Mouse (Mus musculus) heart, embryonic 13.5 days (tissue): Measurements from ENCODE around the gene Zfp36l2. TPM values are rescaled to one million over a fixed set of nuclear protein-coding genes. Genes with fewer than 3 reads are reported as not detected.
A peak's percentile ranks its signal among the peaks of the same experiment; 100 is the strongest.

Experiments used
- ATAC-seq: fragments of 200-750 bp; cut with Nextera tagmentation; 2 replicates; pipeline ENCODE4 v1.8.0; 2017; ENCODE audit warnings: moderate TSS enrichment; ENCODE audit not compliant: insufficient number of reproducible peaks, low FRiP score, low TSS enrichment; ENCODE audit errors: extremely low read depth
- H3K27ac ChIP-seq: fragments of 300-500 bp; sonication (generic); replicated peaks from 2 replicates; pipeline ENCODE4 v1.5.1; 2015; ENCODE audit warnings: moderate library complexity, mild to moderate bottlenecking, inconsistent platforms
- H3K27me3 ChIP-seq: fragments of 300-500 bp; sonication (generic); replicated peaks from 2 replicates; pipeline ENCODE4 v1.6.1; 2015; ENCODE audit warnings: mild to moderate bottlenecking, inconsistent platforms
- H3K36me3 ChIP-seq: fragments of 300-500 bp; sonication (generic); 2 replicates; pipeline ENCODE4 v1.6.1; 2015; ENCODE audit warnings: mild to moderate bottlenecking, inconsistent platforms
- H3K4me1 ChIP-seq: fragments of 300-500 bp; sonication (generic); 2 replicates; pipeline ENCODE4 v1.6.1; 2015; ENCODE audit warnings: inconsistent platforms
- H3K4me2 ChIP-seq: fragments of 300-500 bp; sonication (generic); 2 replicates; pipeline ENCODE4 v1.6.1; 2015; ENCODE audit warnings: inconsistent platforms, mild to moderate bottlenecking, moderate library complexity
- H3K4me3 ChIP-seq: fragments of 300-500 bp; sonication (generic); 2 replicates; pipeline ENCODE4 v1.5.1; 2015; ENCODE audit warnings: moderate library complexity, mild to moderate bottlenecking, inconsistent platforms
- H3K9ac ChIP-seq: fragments of 300-500 bp; sonication (generic); 2 replicates; pipeline ENCODE4 v1.6.1; 2015; ENCODE audit warnings: inconsistent platforms, mild to moderate bottlenecking, moderate library complexity
- H3K9me3 ChIP-seq: fragments of 300-500 bp; sonication (generic); 2 replicates; pipeline ENCODE4 v1.6.1; 2016; ENCODE audit warnings: inconsistent platforms
- WGBS: fragments of 180-500 bp; shearing (Covaris S2); methylation state at CpG from one replicate; pipeline ENCODE4 v1.1.7; 2015; ENCODE audit warnings: mixed read lengths; 5-methylcytosine and 5-hydroxymethylcytosine counted together
- polyA plus RNA-seq: library from polyadenylated mRNA; unstranded; fragments of >200 nt; fragmentation: Nextera tagmentation; extraction: Ambion mirVana; gene quantifications from 2 replicates; pipeline ENCODE4 v1.2.1, GENCODE M21; 2015

The Zfp36l2 gene
- polyA plus RNA-seq, 1 experiment from 2014 or later = 6.2 TPM

DNA sequence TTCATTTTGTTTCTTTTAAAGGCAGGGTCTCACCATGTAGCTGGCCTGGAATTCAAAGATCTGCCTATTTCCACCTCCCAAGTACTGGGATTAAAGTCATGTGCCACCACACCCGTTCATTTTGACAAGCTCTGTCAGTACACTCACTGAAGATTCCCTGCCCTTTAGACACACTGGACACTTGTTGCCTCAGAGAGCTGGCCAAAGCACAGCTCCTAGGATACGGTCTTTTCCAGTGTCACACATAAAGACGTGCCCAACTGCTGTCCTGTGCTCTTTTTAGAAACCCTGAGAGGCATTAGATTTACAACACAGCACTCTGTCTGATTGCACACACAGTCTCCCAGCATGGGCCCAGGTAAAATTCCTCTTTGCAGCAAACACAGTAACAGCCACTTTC, 29.9 kb upstream of the Zfp36l2 start:
- 64% methylated on average over 3 of the region's 3 CpGs for WGBS
- Histone ChIP-seq H3K4me3 (no peak overlapping the region), H3K27ac (no peak overlapping the region), H3K9me3 (no peaks in the 10 kb centered on the region), H3K4me1 (peaks cover 3% of the 10 kb centered on the region; the same call in 1 of the 2 replicates), H3K4me2 (no peak overlapping the region), H3K27me3 (no peaks in the 10 kb centered on the region), H3K9ac (no peak overlapping the region), H3K36me3 (peaks cover 43% of the 10 kb centered on the region)
- no peak for ATAC-seq

DNA sequence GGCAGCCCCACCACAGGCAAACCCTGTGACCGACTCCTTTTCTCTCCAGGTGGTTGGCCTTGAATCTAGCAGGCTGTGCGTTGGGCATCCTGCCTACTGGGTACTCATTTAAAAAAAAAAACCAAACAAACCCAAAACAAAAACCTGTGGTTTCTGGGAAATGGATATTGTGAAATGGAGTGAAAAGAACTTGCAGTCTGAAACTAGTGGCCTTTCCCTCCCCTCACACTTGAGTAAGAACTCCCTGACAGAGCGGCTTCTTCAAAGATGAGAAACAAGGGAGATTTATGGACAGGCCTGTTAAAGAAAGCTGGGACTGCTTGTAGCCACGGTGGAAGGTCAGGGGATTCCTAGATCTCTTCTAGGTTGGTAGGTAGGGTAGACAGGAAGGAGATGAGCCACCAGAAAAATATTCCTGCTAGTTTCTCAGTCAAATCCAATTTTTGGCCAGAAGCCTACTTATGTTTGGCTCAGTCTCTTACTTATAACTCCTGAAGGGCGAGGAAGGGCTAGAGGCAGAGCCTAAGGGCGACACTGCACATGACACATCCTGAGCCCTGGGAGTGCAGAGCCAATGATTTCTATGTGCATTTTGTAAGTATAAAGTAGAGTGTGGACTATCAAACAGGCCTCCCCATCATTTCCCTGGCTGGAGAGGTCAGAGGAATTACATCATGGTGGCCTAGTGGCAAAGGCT, 27.7 kb upstream of the Zfp36l2 start:
- Histone ChIP-seq H3K9me3 (no peaks in the 10 kb centered on the region), H3K27me3 (no peaks in the 10 kb centered on the region), H3K9ac (no peak overlapping the region), H3K4me3 (no peak overlapping the region), H3K4me1 (peaks cover 3% of the 10 kb centered on the region; the same call in 1 of the 2 replicates), H3K27ac (no peak overlapping the region), H3K4me2 (no peak overlapping the region), H3K36me3 (peaks cover 27% of the 10 kb centered on the region)
- no peak for ATAC-seq
- WGBS = 85% methylated on average over 6 of the region's 6 CpGs

DNA sequence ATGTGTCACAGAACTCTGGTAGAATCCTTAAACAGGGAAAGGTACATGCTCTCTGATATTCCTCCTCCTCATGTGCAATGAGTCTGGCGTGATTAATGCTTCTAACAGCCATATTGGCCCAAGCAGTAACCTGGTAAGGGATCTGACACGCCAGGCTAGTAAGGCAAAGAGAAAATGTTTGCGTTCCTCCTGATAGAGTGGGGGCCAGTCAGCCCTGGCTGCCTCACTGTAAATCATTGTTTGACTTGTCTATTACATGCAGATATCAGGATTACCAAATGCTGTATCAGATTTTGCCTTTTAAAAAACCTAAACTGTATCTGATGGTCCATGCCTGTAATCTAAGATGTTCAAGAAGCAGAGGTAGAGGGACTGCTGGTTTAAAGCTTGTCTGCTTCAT, 25.7 kb upstream of the Zfp36l2 start:
- peaks cover 3% of the 10 kb centered on the region; the same call in 1 of the 2 replicates for H3K4me1 ChIP-seq
- no peak overlapping the region for H3K4me3 ChIP-seq
- no peaks in the 10 kb centered on the region for H3K27me3 ChIP-seq
- no peak overlapping the region for H3K27ac ChIP-seq
- no peak overlapping the region for H3K4me2 ChIP-seq
- H3K36me3 ChIP-seq = peaks cover 14% of the 10 kb centered on the region
- no peak overlapping the region for H3K9ac ChIP-seq
- H3K9me3 ChIP-seq = no peaks in the 10 kb centered on the region
- WGBS = 79% methylated on average over 3 of the region's 3 CpGs
- no peak for ATAC-seq

DNA sequence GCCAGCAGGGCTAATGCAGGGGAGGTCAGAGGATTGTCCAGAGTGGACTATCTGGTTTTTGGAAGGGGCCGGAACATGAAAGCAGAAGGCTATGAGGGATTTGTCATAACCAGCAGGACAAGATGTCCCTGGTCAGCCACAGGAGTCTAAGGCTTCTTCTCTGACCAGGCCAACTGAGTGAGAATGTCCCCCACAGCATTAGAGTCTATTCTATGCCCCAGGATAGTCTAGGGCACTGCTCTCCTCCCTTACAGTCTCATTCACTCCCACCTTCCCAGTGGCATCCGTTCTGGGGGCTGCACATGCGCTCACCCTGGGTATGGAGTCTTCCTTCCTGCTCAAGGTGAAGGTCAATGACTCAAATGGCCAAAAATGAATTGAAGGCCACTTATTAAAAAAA, 19.9 kb upstream of the Zfp36l2 start:
- Histone ChIP-seq H3K9ac (no peak overlapping the region), H3K4me3 (no peak overlapping the region), H3K4me1 (peaks cover 12% of the 10 kb centered on the region), H3K4me2 (no peak overlapping the region), H3K36me3 (peaks cover 27% of the 10 kb centered on the region), H3K9me3 (no peaks in the 10 kb centered on the region), H3K27me3 (no peaks in the 10 kb centered on the region), H3K27ac (no peak overlapping the region)
- no peak for ATAC-seq
- WGBS = 83% methylated on average over 3 of the region's 3 CpGs

DNA sequence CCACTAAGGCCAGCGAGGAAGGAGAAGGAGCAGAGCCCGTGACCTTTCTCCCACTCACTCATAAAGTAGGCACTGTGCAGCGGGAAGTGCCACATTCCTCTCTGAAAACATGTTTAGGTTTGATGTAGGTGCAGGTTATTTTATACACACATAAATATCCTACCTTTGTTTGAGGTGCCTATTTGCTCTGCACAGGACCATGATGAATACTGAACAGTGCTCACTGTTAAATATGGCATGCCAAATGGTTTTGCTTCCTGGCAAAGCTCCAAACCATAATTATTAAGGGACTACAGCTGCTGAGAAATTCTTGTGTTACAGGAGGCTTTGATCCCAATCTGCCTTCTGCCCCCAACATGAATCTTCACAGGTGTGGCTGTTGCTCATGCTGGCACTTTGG, 18.5 kb upstream of the Zfp36l2 start:
- no peak for ATAC-seq
- H3K9ac ChIP-seq = no peak overlapping the region
- no peaks in the 10 kb centered on the region for H3K9me3 ChIP-seq
- H3K27ac ChIP-seq = no peak overlapping the region
- peaks cover 22% of the 10 kb centered on the region for H3K36me3 ChIP-seq
- H3K4me3 ChIP-seq = no peak overlapping the region
- peaks cover 12% of the 10 kb centered on the region for H3K4me1 ChIP-seq
- WGBS = 93% methylated on average over 3 of the region's 3 CpGs
- no peaks in the 10 kb centered on the region for H3K27me3 ChIP-seq
- no peak overlapping the region for H3K4me2 ChIP-seq

DNA sequence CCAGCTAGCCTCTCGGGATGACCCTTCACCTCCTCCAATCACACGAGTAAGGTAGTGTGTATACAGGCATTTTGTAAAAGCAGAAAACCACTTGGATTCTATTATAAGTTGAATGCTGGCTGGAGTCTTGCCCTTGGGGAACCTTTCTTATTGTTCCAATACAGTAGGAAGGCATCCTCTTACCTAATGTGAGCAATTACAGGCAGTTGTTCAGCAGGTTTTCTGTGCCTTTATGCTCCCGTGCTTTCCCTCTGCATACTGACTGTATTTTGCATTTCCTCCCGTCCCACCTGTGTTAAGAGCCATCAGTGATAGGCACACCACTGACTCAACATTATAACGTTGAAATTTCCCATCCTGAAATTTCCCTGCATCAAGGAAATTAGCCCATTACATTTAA, 17.2 kb upstream of the Zfp36l2 start:
- no peak overlapping the region for H3K27ac ChIP-seq
- no peak for ATAC-seq
- no peak overlapping the region for H3K4me3 ChIP-seq
- no peaks in the 10 kb centered on the region for H3K27me3 ChIP-seq
- WGBS = 77% methylated on average over 5 of the region's 5 CpGs
- H3K9ac ChIP-seq = no peak overlapping the region
- peaks cover 12% of the 10 kb centered on the region for H3K4me1 ChIP-seq
- H3K4me2 ChIP-seq = no peak overlapping the region
- H3K9me3 ChIP-seq = no peaks in the 10 kb centered on the region
- H3K36me3 ChIP-seq = peaks cover 27% of the 10 kb centered on the region

DNA sequence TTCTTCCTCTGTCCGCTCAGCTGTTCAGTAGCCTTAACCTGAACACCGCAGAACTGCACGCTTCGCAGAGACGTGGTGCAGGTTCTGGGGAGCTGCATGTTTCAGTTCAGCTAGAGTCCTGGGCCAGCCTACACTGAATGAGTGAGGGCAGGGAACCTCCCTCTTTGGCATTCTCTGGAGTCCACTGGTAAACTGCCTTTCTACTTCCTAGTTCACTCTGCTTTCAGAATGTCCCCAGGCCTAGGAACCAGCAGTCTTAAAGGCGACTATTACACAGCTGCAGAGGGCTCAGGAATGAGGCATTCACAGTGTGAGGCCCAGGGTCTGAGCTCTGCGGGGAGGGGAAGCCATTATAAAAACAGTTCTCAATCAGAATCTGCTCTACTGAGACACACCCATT, 15.6 kb upstream of the Zfp36l2 start:
- no peak overlapping the region for H3K4me3 ChIP-seq
- H3K27me3 ChIP-seq = no peaks in the 10 kb centered on the region
- peak overlapping the region; percentile 50; the same call in 1 of the 2 replicates for H3K27ac ChIP-seq
- peak overlapping the region; percentile 50; the same call in 1 of the 2 replicates for H3K9ac ChIP-seq
- H3K9me3 ChIP-seq = no peaks in the 10 kb centered on the region
- H3K36me3 ChIP-seq = peaks cover 24% of the 10 kb centered on the region
- 73% methylated on average over 7 of the region's 7 CpGs for WGBS
- ATAC-seq = no peak
- peaks cover 12% of the 10 kb centered on the region for H3K4me1 ChIP-seq
- no peak overlapping the region for H3K4me2 ChIP-seq

DNA sequence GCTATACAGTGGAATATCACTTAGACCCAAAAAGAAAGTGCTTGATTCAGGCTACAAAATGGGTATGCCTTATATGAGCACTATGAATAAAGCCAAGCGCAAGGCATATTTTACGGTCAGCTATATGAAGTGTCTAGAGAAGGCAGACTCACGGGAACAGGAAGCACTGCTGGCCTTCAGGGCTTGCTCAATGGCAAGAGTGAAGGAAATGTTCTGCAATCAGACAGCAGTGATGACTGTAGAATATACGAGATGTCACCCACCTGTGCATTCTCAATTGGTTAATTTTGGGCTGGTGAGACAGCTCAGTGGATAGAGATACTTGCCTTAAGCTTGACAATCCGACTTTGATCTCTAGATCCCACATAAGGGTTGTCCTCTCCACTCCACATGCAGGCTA, 13.4 kb upstream of the Zfp36l2 start:
- Histone ChIP-seq H3K36me3 (peaks cover 17% of the 10 kb centered on the region), H3K4me1 (peaks cover 19% of the 10 kb centered on the region), H3K27me3 (no peaks in the 10 kb centered on the region), H3K9me3 (no peaks in the 10 kb centered on the region), H3K4me3 (no peak overlapping the region), H3K4me2 (no peak overlapping the region), H3K9ac (no peak overlapping the region), H3K27ac (no peak overlapping the region)
- ATAC-seq = no peak
- 88% methylated on average over 5 of the region's 5 CpGs for WGBS

DNA sequence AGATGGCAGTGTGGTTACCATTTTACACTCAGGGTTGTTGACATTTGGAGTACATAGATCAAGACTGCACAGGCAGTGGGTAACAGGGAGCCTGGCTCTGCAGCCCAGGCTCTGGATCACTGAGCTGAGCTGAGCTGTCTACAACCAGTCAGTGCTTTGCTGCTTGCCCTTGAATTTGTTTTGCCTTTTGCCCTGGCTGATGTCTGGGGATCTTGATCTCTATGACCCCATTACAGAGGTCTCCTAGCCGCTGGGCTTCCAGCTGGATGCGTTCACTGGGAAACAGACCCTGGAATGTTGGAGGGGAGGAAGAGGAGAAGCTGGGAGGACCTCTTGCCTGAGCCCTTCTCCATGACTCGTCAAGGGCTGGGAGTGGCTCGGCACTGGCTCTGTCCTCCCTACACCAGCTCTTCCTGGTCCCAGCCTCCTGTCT, 10.2 kb upstream of the Zfp36l2 start:
- ATAC-seq = no peak
- Histone ChIP-seq H3K9ac (no peak overlapping the region), H3K4me1 (peaks cover 36% of the 10 kb centered on the region), H3K27ac (peak overlapping the region; percentile 15; the same call in 1 of the 2 replicates), H3K27me3 (no peaks in the 10 kb centered on the region), H3K36me3 (peaks cover 5% of the 10 kb centered on the region; the same call in 1 of the 2 replicates), H3K4me2 (no peak overlapping the region), H3K9me3 (no peaks in the 10 kb centered on the region), H3K4me3 (no peak overlapping the region)
- WGBS = 47% methylated on average over 4 of the region's 4 CpGs

DNA sequence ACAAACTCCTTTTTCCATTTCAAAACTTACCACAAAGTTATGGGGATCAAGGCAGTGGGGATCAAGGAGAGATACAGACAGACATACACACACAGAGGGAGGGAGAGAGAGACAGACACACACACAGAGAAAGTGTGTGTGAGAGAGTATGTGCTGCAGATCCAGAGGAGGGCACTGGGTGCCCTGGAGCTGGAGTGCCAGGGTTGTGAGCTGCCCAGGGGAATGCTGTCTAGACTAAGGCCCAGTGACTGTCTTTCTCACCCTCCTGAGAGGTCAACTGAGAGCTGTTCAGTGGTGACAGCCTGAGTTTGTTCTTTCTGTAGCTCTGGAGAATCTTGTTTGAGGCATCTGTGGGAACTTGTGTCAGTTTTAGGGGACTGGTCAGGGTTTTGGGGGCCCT, 8.6 kb upstream of the Zfp36l2 start:
- Histone ChIP-seq H3K4me1 (peaks cover 48% of the 10 kb centered on the region), H3K9ac (no peak overlapping the region; the same call in 1 of the 2 replicates), H3K27ac (no peak overlapping the region), H3K36me3 (peaks cover 13% of the 10 kb centered on the region), H3K9me3 (no peaks in the 10 kb centered on the region), H3K27me3 (no peaks in the 10 kb centered on the region), H3K4me2 (no peak overlapping the region), H3K4me3 (no peak overlapping the region)
- ATAC-seq = no peak

DNA sequence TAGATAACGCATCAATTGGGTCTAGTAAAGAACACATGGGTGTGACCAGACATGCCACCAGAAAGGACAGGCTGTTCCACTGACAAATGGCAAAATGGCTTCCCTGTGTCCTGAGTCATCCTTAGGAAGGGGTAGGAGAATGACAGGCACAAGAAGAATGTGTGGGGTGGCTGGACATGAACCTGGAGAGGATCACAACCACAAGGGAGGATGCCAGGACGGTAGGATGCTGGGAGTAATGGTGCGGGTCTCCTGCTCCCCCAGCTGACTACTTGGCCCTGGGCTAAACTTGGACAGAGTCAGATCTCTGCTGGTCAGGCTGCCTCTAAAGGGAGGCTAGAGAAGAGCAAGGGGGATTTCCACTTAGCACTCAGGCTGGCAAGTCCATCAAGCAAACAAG, 8.1 kb upstream of the Zfp36l2 start:
- ATAC-seq = no peak

DNA sequence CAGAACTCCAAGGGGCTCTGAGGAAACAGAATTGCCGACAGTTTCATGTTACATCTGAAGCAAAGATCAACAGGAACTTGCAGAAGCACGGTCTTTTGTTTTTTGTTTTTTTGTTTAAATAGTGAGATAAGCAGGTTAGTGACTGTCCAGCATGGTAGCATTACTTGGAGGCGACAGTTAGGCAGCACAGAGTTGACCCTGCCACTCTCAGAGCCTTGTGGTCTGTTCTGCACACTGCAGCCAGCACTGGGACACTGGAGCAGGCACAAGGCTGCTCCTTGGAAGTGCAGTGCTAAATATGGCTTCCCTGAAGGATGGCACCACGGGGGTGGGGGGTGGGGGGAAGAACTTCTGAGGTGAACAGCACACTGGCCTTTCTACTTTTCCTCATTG, 7.3 kb upstream of the Zfp36l2 start:
- no peaks in the 10 kb centered on the region for H3K27me3 ChIP-seq
- no peaks in the 10 kb centered on the region for H3K9me3 ChIP-seq
- H3K4me2 ChIP-seq = no peak overlapping the region
- H3K9ac ChIP-seq = 0 out of 2 replicates have a peak overlapping the region, but pooled peaks have one; percentile 47
- H3K36me3 ChIP-seq = peaks cover 12% of the 10 kb centered on the region
- WGBS = 25% methylated on average over 4 of the region's 4 CpGs
- H3K4me3 ChIP-seq = no peak overlapping the region
- no peak for ATAC-seq
- peaks cover 56% of the 10 kb centered on the region for H3K4me1 ChIP-seq
- H3K27ac ChIP-seq = 0 out of 2 replicates have a peak overlapping the region, but pooled peaks have one; percentile 32

More for the DNA sequence above, 8.1 kb upstream of the Zfp36l2 start:
- Histone ChIP-seq H3K27me3 (no peaks in the 10 kb centered on the region), H3K9me3 (no peaks in the 10 kb centered on the region), H3K4me2 (no peak overlapping the region), H3K4me3 (no peak overlapping the region), H3K4me1 (peaks cover 48% of the 10 kb centered on the region), H3K36me3 (peaks cover 13% of the 10 kb centered on the region), H3K27ac (no peak overlapping the region), H3K9ac (no peak overlapping the region)
- WGBS = 69% methylated on average over 3 of the region's 3 CpGs
